Mouse (Mus musculus) brain, embryonic 18.5 days (tissue): ENCODE measurements around the gene Atp1a4.

Source experiments
- DNase-seq: peaks from one replicate; pipeline ENCODE4 v3.0.0-alpha.2; 2012; ENCODE audit warnings: low read depth, low spot score

Atp1a4 gene

GRCm38 (mm10) chr1:172219451-172220406 lies 38.5 kb downstream of the Atp1a4 start, which contains the start of gene Casq1:
Gene Casq1 (minus strand): TSS chr1:172219868.
- no peak for DNase-seq

DNA sequence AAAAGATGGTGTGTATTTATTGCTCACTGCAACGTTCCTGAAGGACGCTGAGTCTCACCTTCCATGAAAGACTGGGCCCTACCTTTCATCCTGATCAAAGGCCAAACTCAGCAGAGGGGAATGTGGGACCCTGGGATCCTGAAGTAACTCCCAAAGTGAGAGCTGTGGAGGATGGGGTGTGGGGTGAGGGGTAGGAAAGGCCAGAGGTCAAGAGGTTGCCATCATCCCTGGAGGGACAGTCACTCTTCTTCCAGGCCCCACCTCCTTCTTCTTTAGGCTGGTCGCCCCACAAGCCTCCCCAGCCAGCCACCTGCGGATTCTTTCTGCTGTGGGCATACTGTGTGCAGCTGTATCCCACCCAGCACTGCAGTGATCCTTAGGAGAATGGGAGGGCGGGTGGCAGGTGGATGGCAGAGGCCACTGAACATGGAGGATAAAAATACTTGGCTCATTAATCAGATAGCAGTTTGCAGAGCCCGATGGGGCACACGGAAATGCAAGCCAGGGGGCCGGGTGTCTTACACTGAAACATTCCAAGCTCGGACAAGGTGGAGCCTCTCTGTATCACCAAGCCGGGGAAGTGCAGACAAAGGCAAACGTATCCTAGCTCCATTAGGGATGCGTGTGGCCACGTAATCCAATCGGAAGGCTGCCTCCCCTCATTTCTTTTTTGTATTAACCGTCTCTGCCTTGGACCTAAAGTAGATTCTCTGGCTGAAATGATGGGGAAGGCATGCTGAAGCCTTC lies 39.9 kb downstream of the Atp1a4 start:
- no peak for DNase-seq

DNA sequence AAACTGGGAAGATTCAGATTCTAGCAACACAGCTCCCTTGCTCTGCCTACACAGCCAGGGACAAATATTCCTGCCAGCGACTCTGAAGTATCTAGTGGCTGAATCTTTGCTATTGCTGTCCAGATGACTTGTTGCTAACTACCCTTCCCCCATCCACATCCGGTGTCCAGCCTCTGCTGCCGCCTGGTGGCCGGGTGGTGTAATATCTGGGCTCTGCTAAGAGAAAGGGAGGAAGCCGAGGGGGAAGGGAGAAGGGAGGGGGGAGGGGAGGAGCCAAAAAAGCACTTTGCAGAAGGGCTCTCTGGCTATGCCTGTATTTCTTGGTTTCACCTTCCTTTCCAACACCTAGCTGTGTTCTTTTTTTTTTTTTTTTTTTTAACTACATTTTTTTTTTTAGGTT lies 41.1 kb downstream of the Atp1a4 start:
- peak; percentile 72 for DNase-seq

GRCm38 (mm10) chr1:172214748-172215147 lies 43.5 kb downstream of the Atp1a4 start:
- DNase-seq, result no peak

- no peak for DNase-seq
These were observed 44.4 kb downstream of the Atp1a4 start for GRCm38 (mm10) chr1:172213771-172214170.

GRCm38 (mm10) chr1:172212776-172213175 lies 45.4 kb downstream of the Atp1a4 start:
- DNase-seq, result no peak

DNA sequence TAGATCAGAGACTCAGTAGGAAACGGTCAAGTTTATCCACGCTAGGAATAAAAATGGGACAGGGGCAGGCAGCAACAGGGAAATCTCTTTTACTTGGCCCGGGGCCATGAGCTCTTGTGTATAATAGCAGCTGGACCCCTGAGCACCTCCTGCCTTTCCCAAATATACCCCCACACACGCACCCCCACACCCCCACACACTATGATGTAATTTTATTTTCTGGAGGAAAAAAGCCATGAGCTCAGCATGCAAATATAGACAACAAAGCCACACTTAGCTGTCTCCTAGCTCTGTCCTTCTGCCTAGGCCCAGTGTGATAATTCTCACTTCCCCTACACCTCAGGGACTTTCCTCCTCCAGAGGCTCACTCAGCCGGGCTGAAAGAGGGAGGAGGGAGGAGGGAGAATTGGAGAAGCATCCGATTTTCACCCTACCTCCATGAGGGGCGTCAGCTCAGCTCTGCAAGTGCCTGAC lies 51.1 kb downstream of the Atp1a4 start:
- no peak for DNase-seq

- peak; percentile 54 for DNase-seq
These were observed 51.9 kb downstream of the Atp1a4 start, which contains the start of gene Pea15a for GRCm38 (mm10) chr1:172206141-172206917. Gene Pea15a (minus strand): TSS chr1:172206804.

- DNase-seq, result no peak
These were observed 52.5 kb downstream of the Atp1a4 start for GRCm38 (mm10) chr1:172205741-172206087.

DNA sequence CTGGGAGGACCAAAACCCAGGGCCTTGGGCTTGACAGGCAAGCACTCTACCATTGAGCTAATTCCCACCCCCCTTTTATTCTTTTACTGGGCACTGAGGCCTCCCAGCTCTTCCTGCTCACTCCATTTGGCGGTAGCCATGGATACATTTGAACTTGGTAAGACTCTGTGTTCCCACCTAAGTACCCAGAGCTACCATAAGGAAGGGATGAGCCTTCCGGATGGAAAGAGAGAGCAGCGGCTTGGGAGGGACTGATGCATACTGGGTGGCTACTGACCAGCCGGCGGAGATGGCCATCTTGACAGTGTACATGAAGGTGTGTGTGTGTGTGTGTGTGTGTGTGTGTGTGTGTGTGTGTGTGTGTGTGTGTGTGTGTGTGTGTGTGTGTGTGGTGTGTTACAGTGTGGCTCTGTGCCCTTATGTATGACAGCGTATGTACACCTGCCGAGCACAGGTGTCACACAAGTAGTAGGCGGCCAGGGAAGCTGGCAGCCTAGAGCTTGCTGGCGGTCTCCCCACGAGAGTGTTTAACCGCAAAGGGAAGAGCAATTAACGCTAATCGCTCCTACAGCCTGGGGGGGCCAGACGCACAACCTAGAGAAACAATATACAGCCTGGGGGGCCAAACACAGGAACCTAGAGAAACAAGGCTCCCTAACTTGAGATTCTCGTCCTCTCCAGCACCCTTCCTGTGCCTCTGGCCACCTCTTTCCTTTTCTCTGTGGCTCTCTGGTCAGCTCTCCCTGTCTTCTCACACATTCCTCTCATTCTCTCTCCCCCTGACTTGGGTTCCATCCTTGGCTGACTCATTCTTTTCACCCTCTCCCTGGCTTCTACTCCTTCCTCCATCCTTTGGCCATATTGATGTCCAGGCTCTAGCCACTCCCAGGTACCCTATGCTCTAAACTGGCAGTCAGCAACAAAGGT lies 53.1 kb downstream of the Atp1a4 start:
- DNase-seq, result no peak

GRCm38 (mm10) chr1:172204033-172204813 lies 54.0 kb downstream of the Atp1a4 start:
- DNase-seq, result no peak

- DNase-seq, result no peak
These were observed 54.6 kb downstream of the Atp1a4 start for GRCm38 (mm10) chr1:172203566-172203965.

DNA sequence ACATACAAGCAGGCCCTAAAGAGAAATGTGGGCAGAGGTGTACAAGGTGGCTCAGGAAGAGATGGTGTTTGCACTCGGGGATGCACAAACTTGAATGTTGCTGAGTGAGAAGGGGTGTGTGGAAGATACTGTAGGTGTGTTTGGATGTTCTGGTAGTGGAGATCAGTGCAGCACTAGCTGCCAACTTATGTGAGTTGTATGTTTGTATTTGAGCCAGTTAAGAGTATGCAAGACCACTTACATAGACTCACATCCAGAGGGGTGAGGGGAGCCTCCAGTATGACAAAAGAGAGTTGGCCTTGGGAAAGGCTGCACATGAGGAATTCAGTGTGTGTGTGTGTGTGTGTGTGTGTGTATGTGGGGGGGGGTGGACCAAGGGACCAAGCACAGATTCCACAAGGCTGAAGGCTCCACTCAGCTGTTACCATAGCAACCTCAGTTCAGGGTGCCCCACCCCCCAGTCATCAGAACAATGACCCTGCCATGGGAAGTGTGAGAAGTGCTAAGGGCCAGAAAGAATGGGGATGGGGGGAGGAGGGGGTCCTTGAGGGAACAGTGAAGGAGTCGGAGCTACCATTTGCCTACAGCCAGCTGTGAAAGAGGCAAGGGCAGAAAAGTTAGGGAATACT lies 55.2 kb downstream of the Atp1a4 start:
- DNase-seq, result peak; percentile 43

DNA sequence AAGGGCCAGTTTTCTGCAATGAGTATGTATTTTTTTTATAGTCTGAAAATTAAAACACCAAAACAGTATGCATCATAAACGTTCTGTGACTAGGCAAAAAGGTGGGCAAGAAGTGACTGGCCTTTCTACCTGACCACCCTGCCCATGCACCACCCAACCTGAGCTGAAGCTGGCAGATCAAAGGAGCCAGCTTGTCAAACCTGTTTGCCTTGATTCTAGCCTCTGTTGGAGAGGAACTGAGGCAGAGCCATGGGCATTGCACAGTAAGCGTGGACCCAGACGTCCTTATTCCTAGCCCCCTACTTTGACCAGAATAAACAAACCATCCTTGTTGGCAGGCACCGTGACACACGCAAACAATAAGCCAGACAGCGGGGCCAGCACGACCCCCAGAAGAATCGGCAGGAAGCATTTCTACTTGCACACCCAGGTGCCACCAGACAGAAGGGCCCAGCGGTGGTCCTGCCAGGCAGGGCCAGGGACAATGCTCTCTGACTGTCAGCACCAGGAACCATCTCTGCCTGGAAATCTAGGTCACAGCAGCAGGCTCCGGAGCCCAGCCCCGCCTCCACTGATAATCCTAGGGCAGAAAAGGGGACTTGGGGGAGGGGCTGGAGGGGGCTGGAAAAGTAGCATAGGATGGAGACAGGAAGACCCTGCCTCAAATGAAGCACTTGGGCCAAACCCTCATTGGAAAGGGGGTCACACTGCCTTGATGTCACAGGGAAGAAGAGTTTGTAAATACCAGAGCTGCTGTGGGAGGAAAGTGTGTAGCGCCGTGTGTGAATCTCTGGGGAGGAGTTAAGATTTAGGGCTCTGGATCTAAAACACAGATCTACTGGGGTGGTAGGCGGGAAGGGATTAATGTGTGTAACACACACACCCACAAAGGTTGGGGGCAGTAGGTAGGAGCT lies 56.0 kb downstream of the Atp1a4 start:
- no peak for DNase-seq

DNA sequence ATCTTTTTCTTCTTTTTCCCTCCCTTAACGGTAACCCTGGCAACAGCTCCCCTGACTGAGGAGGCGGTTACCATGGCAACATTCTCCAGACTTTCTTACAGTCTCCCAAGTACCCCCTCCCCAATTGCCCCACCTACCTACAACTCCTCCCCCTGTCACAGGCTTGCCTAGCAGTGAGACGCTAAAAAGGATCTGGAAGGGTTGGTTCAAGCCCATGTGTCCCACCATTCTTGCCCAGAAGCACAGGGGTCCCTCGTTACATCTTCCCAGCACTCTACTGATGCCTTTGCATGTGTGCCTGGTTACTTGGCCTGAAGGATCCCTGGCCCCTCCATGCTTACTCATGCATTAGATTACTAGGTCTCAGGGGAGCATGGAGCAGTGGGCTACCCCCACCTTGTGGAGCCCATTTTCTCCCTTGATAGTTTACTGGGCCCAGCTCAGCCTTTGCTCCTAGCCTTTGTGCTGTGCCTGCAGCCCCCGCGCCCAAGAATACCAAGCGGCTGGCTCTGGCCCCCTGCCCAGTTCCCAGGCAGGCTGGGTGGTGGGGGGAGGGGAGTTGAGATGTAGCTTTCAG lies 57.3 kb downstream of the Atp1a4 start:
- DNase-seq, result peak; percentile 88

GRCm38 (mm10) chr1:172200161-172200560 lies 58.1 kb downstream of the Atp1a4 start:
- DNase-seq, result no peak

DNA sequence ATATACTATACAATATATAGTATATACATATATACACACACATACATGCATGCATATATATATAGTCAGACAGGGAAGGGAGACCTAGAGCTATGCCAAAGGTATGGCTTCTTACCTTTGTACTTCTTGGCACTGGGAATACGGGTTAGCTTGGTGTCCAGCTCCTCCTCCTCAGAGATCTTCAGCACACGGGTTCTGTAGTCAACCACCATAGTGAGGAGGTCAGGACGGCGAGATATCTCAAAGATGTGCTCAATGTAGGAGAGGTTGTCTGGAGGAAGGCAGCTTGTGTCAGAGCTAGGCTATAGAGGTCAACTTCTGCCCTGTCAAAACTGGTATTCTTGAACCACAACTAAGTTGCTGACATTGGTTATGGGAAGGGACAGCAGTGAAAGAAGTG lies 59.2 kb downstream of the Atp1a4 start:
- no peak for DNase-seq

DNA sequence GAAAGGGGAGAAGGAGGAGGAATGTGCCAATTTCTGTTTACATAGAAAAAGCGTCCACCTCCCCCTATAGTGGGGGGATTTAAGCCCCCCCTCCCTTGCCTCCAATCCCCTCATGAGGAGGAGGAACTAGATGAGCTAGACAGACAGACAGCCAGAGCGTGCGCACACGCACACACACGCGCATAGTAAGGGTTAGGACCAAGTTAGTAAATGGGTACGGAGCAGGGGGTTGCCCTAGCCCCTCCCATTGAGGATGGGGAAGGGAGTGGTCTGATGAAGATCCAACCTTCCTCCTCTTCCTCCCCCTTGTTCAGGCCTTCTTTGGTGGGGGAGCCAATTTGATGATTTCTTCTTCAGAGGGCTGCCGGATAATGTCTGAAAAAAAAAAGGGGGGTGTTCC lies 59.9 kb downstream of the Atp1a4 start:
- no peak for DNase-seq
